Mouse (Mus musculus): ENCODE measurements around the gene Zcchc7.

Gene Zcchc7

GRCm38 (mm10) chr4:44965175-44965574 is 209.5 kb downstream of the Zcchc7 start:
- no peak for DNase-seq (ENCODE audit: low read depth, low spot score)

- no peak for DNase-seq (ENCODE audit: low read depth, low spot score)
Observed at GRCm38 (mm10) chr4:44965736-44966135, 210.1 kb downstream of the Zcchc7 start.

- no peak for DNase-seq (ENCODE audit: low read depth, low spot score)
Observed at GRCm38 (mm10) chr4:44967402-44967801, 211.7 kb downstream of the Zcchc7 start.

- DNase-seq (ENCODE audit: low read depth, low spot score) = no peak
Observed at GRCm38 (mm10) chr4:44970056-44970455, 214.4 kb downstream of the Zcchc7 start.

GRCm38 (mm10) chr4:44970612-44971110 is 215.0 kb downstream of the Zcchc7 start:
- DNase-seq (ENCODE audit: low read depth, low spot score) = peak; percentile 53

GRCm38 (mm10) chr4:44973450-44973849 is 217.8 kb downstream of the Zcchc7 start:
- DNase-seq (ENCODE audit: low read depth, low spot score) = peak; percentile 88

- no peak for DNase-seq (ENCODE audit: low read depth, low spot score)
Observed at GRCm38 (mm10) chr4:44973871-44974270, 218.2 kb downstream of the Zcchc7 start.

GRCm38 (mm10) chr4:44974331-44974730 is 218.7 kb downstream of the Zcchc7 start:
- DNase-seq (ENCODE audit: low read depth, low spot score) = no peak

GRCm38 (mm10) chr4:44976026-44976615 is 220.4 kb downstream of the Zcchc7 start:
- DNase-seq (ENCODE audit: low read depth, low spot score) = no peak

GRCm38 (mm10) chr4:44976921-44977710 is 221.4 kb downstream of the Zcchc7 start:
- DNase-seq (ENCODE audit: low read depth, low spot score) = no peak

GRCm38 (mm10) chr4:44978175-44978574 is 222.5 kb downstream of the Zcchc7 start:
- DNase-seq (ENCODE audit: low read depth, low spot score) = no peak

- DNase-seq (ENCODE audit: low read depth, low spot score) = no peak
Observed at GRCm38 (mm10) chr4:44979794-44980338, 224.2 kb downstream of the Zcchc7 start.

GRCm38 (mm10) chr4:44981280-44981973 is 225.8 kb downstream of the Zcchc7 start, which contains the start of gene Grhpr:
Grhpr (plus strand) TSS chr4:44981395.
- peak; percentile 88 for DNase-seq (ENCODE audit: low read depth, low spot score)
